Mouse (Mus musculus) kidney, embryonic 14.5 days (tissue): ENCODE data around the gene Pard6b. TPM values are rescaled to one million over a fixed set of nuclear protein-coding genes. Genes with fewer than 3 reads are reported as not detected.
"Not testable (repeated sequence)": the region's sequence is repeated elsewhere in the genome, so short reads cannot be mapped to it uniquely, and the experiment has no call there.

Experiments
- ATAC-seq: fragments of 200-750 bp; cut with Nextera tagmentation; 2 replicates; pipeline ENCODE4 v1.8.0; 2017; ENCODE audit warnings: moderate number of reproducible peaks, mild to moderate bottlenecking, moderate TSS enrichment, moderate library complexity; ENCODE audit not compliant: low FRiP score, low TSS enrichment
- H3K27ac ChIP-seq: fragments of 300-500 bp; sonication (generic); 2 replicates; pipeline ENCODE4 v1.5.1; 2014; ENCODE audit warnings: low read depth, mild to moderate bottlenecking, low read length, moderate library complexity, mixed read lengths
- H3K27me3 ChIP-seq: fragments of 300-500 bp; sonication (generic); 2 replicates; pipeline ENCODE4 v1.6.1; 2014; ENCODE audit warnings: mild to moderate bottlenecking, low read length; ENCODE audit not compliant: control insufficient read depth, insufficient read depth
- H3K36me3 ChIP-seq: fragments of 300-500 bp; sonication (generic); 2 replicates; pipeline ENCODE4 v1.6.1; 2014; ENCODE audit warnings: low read length, mixed read lengths; ENCODE audit not compliant: control insufficient read depth, insufficient read depth
- H3K4me1 ChIP-seq: fragments of 300-500 bp; sonication (generic); 2 replicates; pipeline ENCODE4 v1.6.1; 2014; ENCODE audit warnings: low read length, mixed read lengths; ENCODE audit not compliant: control insufficient read depth, insufficient read depth
- H3K4me2 ChIP-seq: fragments of 300-500 bp; sonication (generic); replicated peaks from 2 replicates; pipeline ENCODE4 v1.6.1; 2014; ENCODE audit warnings: low read depth, mild to moderate bottlenecking, low read length
- H3K4me3 ChIP-seq: fragments of 300-500 bp; sonication (generic); 2 replicates; pipeline ENCODE4 v1.5.1; 2014; ENCODE audit warnings: mild to moderate bottlenecking, low read length
- H3K9ac ChIP-seq: fragments of 300-500 bp; sonication (generic); 2 replicates; pipeline ENCODE4 v1.6.1; 2014; ENCODE audit warnings: low read depth, mild to moderate bottlenecking, low read length, moderate library complexity
- H3K9me3 ChIP-seq: fragments of 300-500 bp; sonication (generic); 2 replicates; pipeline ENCODE4 v1.6.1; 2016; ENCODE audit warnings: low read length; ENCODE audit not compliant: control insufficient read depth
- WGBS: fragments of 180-500 bp; shearing (Covaris S2); extraction: QIAGEN DNeasy Blood & Tissue Kit; methylation state at CpG from one replicate; pipeline ENCODE4 v1.1.7; 2014; 5-methylcytosine and 5-hydroxymethylcytosine counted together
- polyA plus RNA-seq: library from polyadenylated mRNA; unstranded; fragments of >200 nt; fragmentation: Nextera tagmentation; extraction: Ambion mirVana; gene quantifications from 2 replicates; pipeline ENCODE4 v1.2.1, GENCODE M21; 2014

The Pard6b gene
- polyA plus RNA-seq, 1 experiment from 2014 or later: 22.0 TPM

- H3K9me3 ChIP-seq: no peaks in the 10 kb centered on the region
- H3K4me3 ChIP-seq: no peak overlapping the region
- no peak overlapping the region for H3K27ac ChIP-seq
- H3K27me3 ChIP-seq: no peaks in the 10 kb centered on the region
- ATAC-seq: no peak
- WGBS: 88% methylated on average over 5 of the region's 5 CpGs
- H3K4me1 ChIP-seq: no peaks in the 10 kb centered on the region
- H3K4me2 ChIP-seq: no peak overlapping the region
- no peak overlapping the region for H3K9ac ChIP-seq
- peaks cover 20% of the 10 kb centered on the region for H3K36me3 ChIP-seq
These were observed 21.0 kb downstream of the Pard6b start for GRCm38 (mm10) chr2:168101805-168102204.

GRCm38 (mm10) chr2:168103341-168103740 lies 22.5 kb downstream of the Pard6b start:
- no peaks in the 10 kb centered on the region for H3K9me3 ChIP-seq
- WGBS: 90% methylated on average over 10 of the region's 10 CpGs
- no peak overlapping the region for H3K4me2 ChIP-seq
- no peak for ATAC-seq
- H3K27ac ChIP-seq: no peak overlapping the region
- H3K27me3 ChIP-seq: no peaks in the 10 kb centered on the region
- H3K4me3 ChIP-seq: no peak overlapping the region
- H3K4me1 ChIP-seq: no peaks in the 10 kb centered on the region
- peaks cover 20% of the 10 kb centered on the region for H3K36me3 ChIP-seq
- no peak overlapping the region for H3K9ac ChIP-seq

- Histone ChIP-seq H3K4me1 (no peaks in the 10 kb centered on the region), H3K27me3 (no peaks in the 10 kb centered on the region), H3K36me3 (peaks cover 8% of the 10 kb centered on the region; the same call in 1 of the 2 replicates), H3K4me3 (no peak overlapping the region), H3K4me2 (no peak overlapping the region), H3K27ac (peak overlapping the region; percentile 14; the same call in 1 of the 2 replicates), H3K9me3 (no peaks in the 10 kb centered on the region), H3K9ac (no peak overlapping the region)
- 70% methylated on average over 22 of the region's 22 CpGs for WGBS
- ATAC-seq: peak; percentile 51
These were observed 23.8 kb downstream of the Pard6b start for GRCm38 (mm10) chr2:168104375-168105144.

DNA sequence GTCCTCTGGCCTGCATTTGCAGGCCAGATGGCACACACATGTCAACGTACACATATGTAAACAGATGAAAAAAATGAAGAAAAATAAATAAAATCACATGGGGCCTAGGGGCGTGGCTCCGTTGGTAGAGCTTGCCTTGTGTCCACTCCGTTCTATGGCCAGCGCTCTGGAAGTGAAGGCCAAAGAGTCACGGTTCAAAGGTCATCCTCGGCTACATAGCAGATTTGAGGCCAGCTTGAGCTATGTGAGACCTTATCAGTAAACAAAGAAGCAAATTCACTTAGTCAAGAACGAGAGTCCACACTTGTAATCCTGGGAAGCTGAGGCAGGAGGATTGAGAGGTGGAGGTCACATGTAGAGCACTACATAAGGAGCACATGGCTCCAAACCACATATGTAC lies 24.5 kb downstream of the Pard6b start:
- H3K9me3 ChIP-seq: no peaks in the 10 kb centered on the region
- peaks cover 3% of the 10 kb centered on the region; the same call in 1 of the 2 replicates for H3K36me3 ChIP-seq
- 79% methylated on average over 8 of the region's 8 CpGs for WGBS
- no peaks in the 10 kb centered on the region for H3K4me1 ChIP-seq
- H3K27me3 ChIP-seq: no peaks in the 10 kb centered on the region
- ATAC-seq: peak; percentile 21; the same call in 1 of the 2 replicates
- no peak overlapping the region for H3K27ac ChIP-seq
- H3K9ac ChIP-seq: no peak overlapping the region
- no peak overlapping the region for H3K4me2 ChIP-seq
- H3K4me3 ChIP-seq: no peak overlapping the region

GRCm38 (mm10) chr2:168106701-168107178 lies 25.9 kb downstream of the Pard6b start:
- Histone ChIP-seq H3K9ac (no peak overlapping the region), H3K4me2 (0 out of 2 replicates have a peak overlapping the region, but pooled peaks have one; percentile 12), H3K36me3 (no peaks in the 10 kb centered on the region), H3K4me3 (no peak overlapping the region), H3K9me3 (no peaks in the 10 kb centered on the region), H3K27ac (no peak overlapping the region), H3K4me1 (no peaks in the 10 kb centered on the region), H3K27me3 (no peaks in the 10 kb centered on the region)
- ATAC-seq: no peak
- 78% methylated on average over 20 of the region's 20 CpGs for WGBS

GRCm38 (mm10) chr2:168107356-168107755 lies 26.6 kb downstream of the Pard6b start:
- no peaks in the 10 kb centered on the region for H3K9me3 ChIP-seq
- H3K36me3 ChIP-seq: no peaks in the 10 kb centered on the region
- no peak for ATAC-seq
- no peak overlapping the region for H3K9ac ChIP-seq
- no peak overlapping the region for H3K4me3 ChIP-seq
- no peak overlapping the region for H3K4me2 ChIP-seq
- WGBS: 80% methylated on average over 15 of the region's 15 CpGs
- no peaks in the 10 kb centered on the region for H3K4me1 ChIP-seq
- no peak overlapping the region for H3K27ac ChIP-seq
- no peaks in the 10 kb centered on the region for H3K27me3 ChIP-seq

GRCm38 (mm10) chr2:168107901-168108300 lies 27.1 kb downstream of the Pard6b start:
- H3K4me2 ChIP-seq, H3K9ac ChIP-seq, H3K36me3 ChIP-seq, H3K4me1 ChIP-seq, H3K4me3 ChIP-seq, H3K9me3 ChIP-seq, ATAC-seq, H3K27me3 ChIP-seq, H3K27ac ChIP-seq: not testable (repeated sequence)
- 83% methylated on average over 6 of the region's 6 CpGs for WGBS

DNA sequence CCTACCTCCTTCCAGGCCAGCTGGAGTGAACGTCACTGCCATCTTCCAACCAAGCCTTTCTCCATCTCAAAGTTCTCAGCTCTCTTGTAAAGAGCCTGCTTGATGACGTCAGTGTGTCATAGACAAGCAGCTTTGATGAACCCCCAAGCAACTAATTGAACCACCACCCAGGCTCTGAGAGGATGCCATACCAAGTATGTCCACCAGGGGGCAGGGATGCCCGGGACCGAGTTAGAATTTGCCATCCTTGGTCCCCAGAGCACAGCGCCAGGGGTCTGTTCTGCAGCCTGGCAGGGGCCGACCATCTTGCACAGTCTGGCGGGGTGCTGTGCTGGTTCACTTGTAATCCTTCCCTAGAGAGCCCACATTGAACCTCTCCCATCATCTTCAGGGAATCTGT lies 31.1 kb downstream of the Pard6b start:
- Histone ChIP-seq H3K9ac (no peak overlapping the region), H3K4me1 (peaks cover 3% of the 10 kb centered on the region; the same call in 1 of the 2 replicates), H3K27ac (no peak overlapping the region), H3K27me3 (no peaks in the 10 kb centered on the region), H3K4me3 (no peak overlapping the region), H3K9me3 (no peaks in the 10 kb centered on the region), H3K4me2 (no peak overlapping the region), H3K36me3 (no peaks in the 10 kb centered on the region)
- 13% methylated on average over 7 of the region's 7 CpGs for WGBS
- no peak for ATAC-seq

DNA sequence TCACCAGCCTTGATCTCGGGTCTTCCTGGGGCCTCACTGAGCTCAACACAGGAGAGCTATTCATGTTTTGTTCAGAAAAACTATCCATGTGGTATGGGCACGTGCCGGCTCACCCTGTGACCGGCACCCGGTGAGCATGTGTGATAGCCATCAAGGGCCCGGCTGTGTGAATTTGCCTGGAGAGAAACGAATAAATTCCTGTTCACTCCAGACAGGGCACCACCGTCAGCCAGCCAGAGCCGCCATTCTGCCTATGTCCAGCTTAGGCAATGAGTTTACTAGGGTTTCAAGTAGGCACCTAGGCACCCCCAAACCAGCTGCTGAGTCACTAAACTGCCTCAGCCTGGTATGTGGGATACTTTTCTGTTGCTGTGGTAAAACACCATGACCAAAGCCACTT lies 32.5 kb downstream of the Pard6b start:
- H3K4me3 ChIP-seq: no peak overlapping the region
- H3K9ac ChIP-seq: no peak overlapping the region
- peak overlapping the region; percentile 51; the same call in 1 of the 2 replicates for H3K27ac ChIP-seq
- no peak overlapping the region for H3K4me2 ChIP-seq
- ATAC-seq: no peak
- no peaks in the 10 kb centered on the region for H3K36me3 ChIP-seq
- no peaks in the 10 kb centered on the region for H3K27me3 ChIP-seq
- H3K4me1 ChIP-seq: peaks cover 3% of the 10 kb centered on the region; the same call in 1 of the 2 replicates
- 87% methylated on average over 9 of the region's 9 CpGs for WGBS
- no peaks in the 10 kb centered on the region for H3K9me3 ChIP-seq
